Mouse (Mus musculus) adrenal gland, postnatal 14 days (tissue): ENCODE measurements around the gene Olfr901. TPM values are rescaled to one million over a fixed set of nuclear protein-coding genes. Genes with fewer than 3 reads are reported as not detected.
"Not testable (repeated sequence)": the region's sequence is repeated elsewhere in the genome, so short reads cannot be mapped to it uniquely, and the experiment has no call there.

Experiments used
- DNase-seq: peaks from one replicate; pipeline ENCODE4 v3.0.0; 2021; ENCODE audit warnings: mixed read lengths
- long read RNA-seq, 2 experiments: library from polyadenylated mRNA; stranded (forward); transcript quantifications; one replicate each; pipeline ENCODE4 v2.0.0; 2021
- total RNA-seq: library from RNA; stranded (reverse); gene quantifications from 2 replicates; pipeline ENCODE4 v1.2.3, GENCODE M21; 2021

Gene Olfr901
- not detected in 2 replicates for total RNA-seq
- long read RNA-seq, experiment 1 = 0 reads
- long read RNA-seq, experiment 2 = 0 reads

DNA sequence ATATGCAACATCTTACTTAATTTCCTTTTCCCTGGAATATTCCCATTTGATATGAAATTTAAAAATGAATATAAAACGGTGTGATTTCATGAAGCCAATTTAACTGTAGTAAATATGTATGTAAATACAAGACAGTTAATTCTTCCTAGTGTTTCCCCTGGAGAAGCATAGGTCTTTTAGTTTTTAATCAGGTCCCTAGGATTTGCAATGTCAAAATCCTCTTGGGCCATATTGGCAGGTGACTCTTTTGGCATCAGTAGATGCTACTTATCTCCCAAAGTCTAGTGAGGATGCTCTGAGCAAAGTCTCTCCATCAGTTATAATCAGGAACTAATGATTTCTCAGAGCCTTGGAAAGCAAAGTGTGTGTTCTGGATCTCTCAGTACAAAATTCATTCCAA lies at the start of gene Olfr901:
TSS of gene Olfr901 (plus strand) at position 301 of the 400 bp plus-strand sequence.
- no peak for DNase-seq

DNA sequence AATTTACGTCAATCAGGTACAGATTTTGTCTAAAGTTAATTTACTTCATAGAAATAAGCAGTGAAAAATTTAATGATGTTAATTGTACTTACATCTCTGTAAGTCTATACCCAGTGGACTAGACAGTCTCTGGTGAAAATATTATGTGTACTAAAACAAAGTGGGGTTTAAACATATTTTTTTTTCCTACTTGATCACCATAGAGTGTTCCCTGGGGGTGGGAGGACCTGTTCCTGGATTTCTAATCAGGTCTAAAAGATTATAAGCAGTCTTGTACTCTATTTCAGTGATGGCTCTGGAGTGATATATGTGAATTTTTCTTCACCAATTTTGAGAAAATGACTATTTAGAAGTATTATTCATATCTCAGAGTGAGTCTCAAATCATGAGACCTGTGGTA lies 27.9 kb upstream of the Olfr901 start, which contains the start of gene Olfr147:
TSS of gene Olfr147 (plus strand) at position 301 of the 400 bp plus-strand sequence.
- DNase-seq = no peak

DNA sequence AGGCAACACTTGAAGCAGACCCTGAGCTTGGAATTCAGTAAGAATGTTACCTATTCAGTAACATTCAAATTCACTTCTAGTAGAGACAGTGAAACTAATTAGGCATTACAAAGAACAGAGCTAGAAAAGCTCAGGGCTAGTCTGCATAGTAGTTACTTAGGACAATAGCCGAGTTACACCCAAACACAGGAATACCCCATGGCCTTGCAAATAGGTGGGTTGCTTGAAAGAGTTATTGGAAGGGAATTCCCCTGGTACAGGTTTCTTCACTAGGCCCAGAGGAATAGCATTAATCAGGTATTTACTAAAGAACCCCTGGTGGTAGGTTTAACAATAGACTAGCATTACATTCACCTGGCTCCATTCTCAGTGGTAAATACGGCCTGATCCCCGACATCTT lies 21.8 kb upstream of the Olfr901 start:
- DNase-seq = not testable (repeated sequence)

DNA sequence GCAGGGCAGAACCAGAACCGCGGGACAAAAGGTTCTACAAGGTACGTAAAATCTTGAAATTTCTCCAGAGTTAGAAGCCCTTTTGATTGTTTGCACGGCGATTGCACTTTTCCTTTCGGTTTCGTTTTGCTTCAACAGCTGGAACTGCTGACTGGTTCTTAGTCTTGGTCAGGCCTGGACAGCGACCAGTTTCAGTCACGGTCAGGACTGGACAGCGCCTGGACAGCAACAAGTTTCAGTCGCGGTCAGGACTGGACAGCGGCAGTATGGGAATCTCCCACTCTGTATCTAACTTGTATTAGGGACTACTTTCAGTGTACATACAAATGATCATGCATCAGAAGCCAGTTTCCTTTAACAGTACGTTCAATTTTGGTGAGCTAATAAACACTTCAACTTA lies 15.8 kb upstream of the Olfr901 start:
- DNase-seq = peak; percentile 7

DNA sequence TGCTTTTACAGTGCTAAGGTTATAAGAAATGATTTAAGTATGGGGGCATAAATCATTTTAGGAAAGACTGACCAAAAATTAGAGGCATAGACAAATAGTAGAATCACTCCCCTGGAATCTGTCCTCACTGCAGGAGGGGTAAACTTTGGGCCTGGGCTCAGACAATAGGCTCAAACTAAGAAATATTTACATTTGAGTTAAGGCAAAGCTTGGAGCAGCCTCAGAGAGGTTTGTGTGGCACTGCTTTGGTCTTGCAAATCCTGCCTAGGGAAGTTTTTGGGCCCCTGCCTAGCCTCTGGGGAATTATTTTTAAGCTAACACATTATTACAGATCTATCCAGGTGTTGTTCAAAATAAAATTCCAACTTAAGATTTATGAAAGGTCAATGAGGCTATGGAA lies 5.5 kb upstream of the Olfr901 start:
- no peak for DNase-seq

DNA sequence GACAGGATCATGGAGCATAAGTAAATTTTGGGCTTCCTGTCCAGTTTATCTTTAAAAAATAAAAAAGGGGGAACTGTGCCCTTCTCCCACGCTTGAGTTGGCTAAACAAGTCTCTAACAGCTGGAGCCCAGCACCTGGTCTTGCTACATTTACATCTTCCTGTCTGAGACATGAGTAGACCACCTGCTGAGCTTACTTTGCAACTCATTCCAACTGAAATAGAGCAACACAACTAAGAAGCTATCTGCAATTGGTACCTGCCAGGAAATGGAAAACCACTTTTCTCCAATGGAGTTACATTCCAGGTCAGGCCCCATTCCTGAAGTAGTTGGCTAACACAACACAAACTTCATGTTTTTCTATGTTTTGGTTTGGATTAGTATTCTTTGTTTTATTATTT lies 2.2 kb upstream of the Olfr901 start:
- DNase-seq = no peak

DNA sequence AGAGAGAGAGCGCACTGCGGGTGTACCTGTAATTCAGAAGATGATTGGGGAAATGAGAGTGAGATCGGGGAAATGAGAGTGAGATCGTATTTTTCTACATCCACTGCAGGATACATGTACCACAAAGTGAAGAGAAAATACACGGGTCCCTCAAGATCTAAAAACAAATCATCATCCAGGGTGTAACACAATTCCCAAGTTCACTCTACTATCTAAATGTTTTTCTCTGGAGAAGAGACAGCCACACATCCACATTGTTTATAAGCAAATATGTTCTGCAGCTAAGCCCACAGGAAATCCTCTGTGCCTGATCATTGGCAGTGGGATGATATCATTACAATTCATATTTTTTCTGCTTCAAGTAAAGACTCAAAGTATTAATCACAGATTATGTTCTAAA lies 18.1 kb downstream of the Olfr901 start, which contains the start of gene Olfr902:
TSS of gene Olfr902 (plus strand) at position 301 of the 400 bp plus-strand sequence.
- DNase-seq = no peak

DNA sequence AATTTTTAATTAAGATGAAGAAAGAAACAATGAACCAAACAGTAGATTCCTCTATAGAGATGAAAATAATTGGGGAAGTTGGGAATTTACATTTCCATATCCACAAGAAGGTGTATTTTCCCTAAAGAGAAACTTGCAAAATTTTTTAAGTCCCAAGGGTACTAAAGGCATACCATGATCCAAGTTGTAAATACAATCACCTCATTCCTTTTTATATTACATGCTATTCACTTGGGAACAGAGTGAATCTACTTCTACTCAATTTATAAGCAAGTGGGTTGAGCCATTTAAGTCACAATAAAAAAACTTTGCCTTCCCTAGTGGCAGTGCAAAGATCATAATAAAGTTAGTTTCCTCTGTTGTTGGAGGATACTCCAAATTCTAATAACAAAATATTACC lies 33.6 kb downstream of the Olfr901 start, which contains the start of gene Olfr904:
TSS of gene Olfr904 (plus strand) at position 301 of the 400 bp plus-strand sequence.
- no peak for DNase-seq

DNA sequence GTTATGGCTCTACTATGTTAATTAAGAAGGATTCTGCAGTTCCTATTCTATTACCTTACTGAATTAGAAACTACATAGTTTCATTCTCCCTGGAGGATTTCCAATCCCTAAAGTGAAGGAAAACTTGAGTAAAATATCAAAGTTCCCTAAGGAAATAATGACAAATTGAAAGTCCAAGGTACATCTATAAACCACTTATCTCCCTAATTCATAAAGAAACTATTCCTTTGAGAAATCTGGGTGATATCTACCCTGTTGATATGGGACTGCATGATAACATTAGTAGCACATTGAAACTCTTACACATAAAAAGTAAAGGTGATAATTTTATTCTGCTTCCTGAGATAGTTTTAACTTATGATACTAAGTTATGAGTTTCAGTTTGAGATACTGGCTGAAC lies 41.6 kb downstream of the Olfr901 start, which contains the start of gene Olfr905:
TSS of gene Olfr905 (plus strand) at position 301 of the 400 bp plus-strand sequence.
- DNase-seq = no peak

Other genes starting within 250 kb of the Olfr901 start
- not detected in 2 replicates for gene Olfr891, start 248.6 kb upstream of the Olfr901 start, total RNA-seq
- not detected in 2 replicates for gene Olfr893, start 221.1 kb upstream of the Olfr901 start, total RNA-seq
- not detected in 2 replicates for gene Olfr894, start 211.4 kb upstream of the Olfr901 start, total RNA-seq
- gene Olfr143, start 176.7 kb upstream of the Olfr901 start, total RNA-seq = not detected in 2 replicates
- gene Olfr895, start 161.6 kb upstream of the Olfr901 start, total RNA-seq = not detected in 2 replicates
- not detected in 2 replicates for gene Olfr896-ps1, start 138.3 kb upstream of the Olfr901 start, total RNA-seq
- gene Olfr25, start 100.4 kb upstream of the Olfr901 start, total RNA-seq = not detected in 2 replicates
- gene Olfr898, start 81.0 kb upstream of the Olfr901 start, total RNA-seq = not detected in 2 replicates
- gene Olfr250, start 62.6 kb upstream of the Olfr901 start, total RNA-seq = not detected in 2 replicates
- gene Olfr251, start 52.4 kb upstream of the Olfr901 start, total RNA-seq = not detected in 2 replicates
- not detected in 2 replicates for gene Olfr147, start 27.8 kb upstream of the Olfr901 start, total RNA-seq
- not detected in 2 replicates for gene Olfr902, start 18.2 kb downstream of the Olfr901 start, total RNA-seq
- gene Olfr904, start 33.7 kb downstream of the Olfr901 start, total RNA-seq = not detected in 2 replicates
- gene Olfr905, start 41.7 kb downstream of the Olfr901 start, total RNA-seq = not detected in 2 replicates
- gene Olfr906, start 57.6 kb downstream of the Olfr901 start, total RNA-seq = not detected in 2 replicates
- gene Olfr907, start 66.3 kb downstream of the Olfr901 start, total RNA-seq = not detected in 2 replicates
- gene Olfr911-ps1, start 92.1 kb downstream of the Olfr901 start, total RNA-seq = not detected in 2 replicates
- not detected in 2 replicates for gene Olfr910, start 108.4 kb downstream of the Olfr901 start, total RNA-seq
- gene Olfr912, start 150.7 kb downstream of the Olfr901 start, total RNA-seq = not detected in 2 replicates
- not detected in 2 replicates for gene Olfr913, start 163.3 kb downstream of the Olfr901 start, total RNA-seq
- gene Olfr914, start 175.6 kb downstream of the Olfr901 start, total RNA-seq = not detected in 2 replicates
- not detected in 2 replicates for gene Olfr916, start 230.4 kb downstream of the Olfr901 start, total RNA-seq
- gene Olfr917, start 236.4 kb downstream of the Olfr901 start, total RNA-seq = not detected in 2 replicates
- not detected in 2 replicates for gene Olfr918, start 245.1 kb downstream of the Olfr901 start, total RNA-seq